ENCODE assay signal across 24 mouse cellular contexts in genomic region chr6:51039486-51040180, GRCm38 (mm10).
DNase-seq lines count a peak whose midpoint lies in the region; ATAC-seq lines count a peak whose summit lies in the region.
"Had no signal": no experiment of that assay in that cellular context is flagged by ENCODE, and none has a peak within 500 bp of the region (broad histone marks: within the 10 kb centered on the region; RNA-seq: fewer than 3 reads in every experiment).

No protein-coding gene starts in this region.

- peak overlapping the region; percentile 55; the same call in 1 of the 2 replicates for H3K27ac ChIP-seq in embryonic facial prominence, embryonic 12.5 days
- H3K27ac ChIP-seq in embryonic facial prominence, embryonic 10.5 days (replicated peaks), result no peak overlapping the region; the same call in none of the 2 replicates
- H3K27ac ChIP-seq in kidney, embryonic 16.5 days (ENCODE audit: low read length), result peak overlapping the region; percentile 66
- no peak overlapping the region; the same call in 1 of the 2 replicates for H3K27ac ChIP-seq in limb, embryonic 13.5 days
- H3K27ac ChIP-seq in hindbrain, embryonic 12.5 days, result no peak overlapping the region
- H3K27ac ChIP-seq: forebrain, embryonic 13.5 days; gastrocnemius, adult 2 months; heart, embryonic 10.5 days; hindbrain, embryonic 13.5 days; hindbrain, postnatal 0 days had no signal

- ATAC-seq in embryonic facial prominence, embryonic 12.5 days (ENCODE audit: insufficient number of reproducible peaks, insufficient read depth, low FRiP score, low TSS enrichment), result no peak
- ATAC-seq in kidney, embryonic 16.5 days (ENCODE audit: low FRiP score, low TSS enrichment), result peak; percentile 21; the same call in 1 of the 2 replicates
- no peak for ATAC-seq in limb, embryonic 13.5 days (ENCODE audit: low FRiP score, low read depth)
- ATAC-seq in monocyte, adult 5-6 weeks (replicated peaks; ENCODE audit: insufficient number of reproducible peaks, low FRiP score, low TSS enrichment, poor library complexity, severe bottlenecking), result no peak
- ATAC-seq in hindbrain, embryonic 12.5 days (ENCODE audit: low FRiP score), result no peak
- ATAC-seq: CD4-positive, CD25-positive, alpha-beta regulatory T cell, adult 4 months; forebrain, embryonic 13.5 days; forebrain, postnatal 0 days; hindbrain, postnatal 0 days had no signal

- H3K9ac ChIP-seq in embryonic facial prominence, embryonic 12.5 days, result no peak overlapping the region
- H3K9ac ChIP-seq in kidney, embryonic 16.5 days (replicated peaks; ENCODE audit: low read length), result 0 out of 2 replicates have a peak overlapping the region, but pooled peaks have one; percentile 11
- H3K9ac ChIP-seq in limb, embryonic 13.5 days, result no peak overlapping the region
- H3K9ac ChIP-seq in hindbrain, embryonic 12.5 days, result no peak overlapping the region
- H3K9ac ChIP-seq: forebrain, embryonic 13.5 days; forebrain, postnatal 0 days; hindbrain, embryonic 13.5 days had no signal

- H3K4me2 ChIP-seq in embryonic facial prominence, embryonic 12.5 days (replicated peaks), result no peak overlapping the region
- H3K4me2 ChIP-seq in kidney, embryonic 16.5 days (replicated peaks; ENCODE audit: low read depth, low read length), result peak overlapping the region; percentile 44
- peak overlapping the region; percentile 47 for H3K4me2 ChIP-seq in limb, embryonic 13.5 days (replicated peaks)
- H3K4me2 ChIP-seq in hindbrain, embryonic 12.5 days (replicated peaks), result no peak overlapping the region
- H3K4me2 ChIP-seq: forebrain, embryonic 13.5 days; hindbrain, embryonic 13.5 days had no signal

- H3K27me3 ChIP-seq in embryonic facial prominence, embryonic 12.5 days, result no peaks in the 10 kb centered on the region
- H3K27me3 ChIP-seq in embryonic facial prominence, embryonic 10.5 days (replicated peaks; ENCODE audit: low read depth, poor library complexity, severe bottlenecking), result no peaks in the 10 kb centered on the region
- no peaks in the 10 kb centered on the region for H3K27me3 ChIP-seq in kidney, embryonic 16.5 days (ENCODE audit: insufficient read depth, low read length)
- H3K27me3 ChIP-seq in limb, embryonic 13.5 days, result peaks cover 68% of the 10 kb centered on the region
- H3K27me3 ChIP-seq in hindbrain, embryonic 12.5 days, result no peaks in the 10 kb centered on the region
- H3K27me3 ChIP-seq: forebrain, embryonic 13.5 days; hindbrain, embryonic 13.5 days had no signal

- H3K4me1 ChIP-seq in embryonic facial prominence, embryonic 12.5 days, result peaks cover 16% of the 10 kb centered on the region; the same call in 1 of the 2 replicates
- H3K4me1 ChIP-seq in embryonic facial prominence, embryonic 10.5 days, result peaks cover 18% of the 10 kb centered on the region
- H3K4me1 ChIP-seq in kidney, embryonic 16.5 days (ENCODE audit: insufficient read depth, low read length), result peaks cover 21% of the 10 kb centered on the region
- peaks cover 32% of the 10 kb centered on the region for H3K4me1 ChIP-seq in limb, embryonic 13.5 days
- peaks cover 6% of the 10 kb centered on the region for H3K4me1 ChIP-seq in hindbrain, embryonic 12.5 days

- H3K36me3 ChIP-seq in embryonic facial prominence, embryonic 12.5 days, result no peaks in the 10 kb centered on the region
- H3K36me3 ChIP-seq in embryonic facial prominence, embryonic 10.5 days (replicated peaks), result no peaks in the 10 kb centered on the region
- no peaks in the 10 kb centered on the region for H3K36me3 ChIP-seq in kidney, embryonic 16.5 days (ENCODE audit: insufficient read depth, low read length)
- no peaks in the 10 kb centered on the region for H3K36me3 ChIP-seq in limb, embryonic 13.5 days
- H3K36me3 ChIP-seq in hindbrain, embryonic 12.5 days, result no peaks in the 10 kb centered on the region
- H3K36me3 ChIP-seq: G1E; heart, embryonic 10.5 days; hindbrain, embryonic 13.5 days had no signal

- no peak overlapping the region for H3K4me3 ChIP-seq in embryonic facial prominence, embryonic 12.5 days
- no peak overlapping the region for H3K4me3 ChIP-seq in embryonic facial prominence, embryonic 10.5 days
- H3K4me3 ChIP-seq in kidney, embryonic 16.5 days (ENCODE audit: low read length), result peak overlapping the region; percentile 12; the same call in 1 of the 2 replicates
- no peak overlapping the region for H3K4me3 ChIP-seq in limb, embryonic 13.5 days
- H3K4me3 ChIP-seq in hindbrain, embryonic 12.5 days, result no peak overlapping the region
- H3K4me3 ChIP-seq: forebrain, embryonic 13.5 days; gastrocnemius, adult 2 months; heart, embryonic 10.5 days; hindbrain, embryonic 13.5 days had no signal

- DNase-seq in embryonic facial prominence, embryonic 10.5 days (ENCODE audit: low spot score), result no peak
- no peak for DNase-seq in kidney, postnatal 36 days
- peak; percentile 56 for DNase-seq in hindlimb bud, embryonic 11.5 days (ENCODE audit: extremely low spot score, low read depth, low spot score)
- DNase-seq: adrenal gland, postnatal 10 days; B cell, adult 2 months; cerebellum, adult 11 months; cerebellum, adult 9-10 months; cerebellum, postnatal 25 days; forebrain, postnatal 0 days; gastrocnemius, adult 2 months; gastrocnemius, postnatal 25 days; heart, postnatal 10 days; heart, postnatal 4 days had no signal

- no peaks in the 10 kb centered on the region for H3K9me3 ChIP-seq in embryonic facial prominence, embryonic 12.5 days
- H3K9me3 ChIP-seq in embryonic facial prominence, embryonic 10.5 days, result no peaks in the 10 kb centered on the region
- H3K9me3 ChIP-seq in kidney, embryonic 16.5 days (ENCODE audit: low read length), result no peaks in the 10 kb centered on the region
- H3K9me3 ChIP-seq in limb, embryonic 13.5 days, result no peaks in the 10 kb centered on the region
- H3K9me3 ChIP-seq in hindbrain, embryonic 12.5 days (replicated peaks), result no peaks in the 10 kb centered on the region
- H3K9me3 ChIP-seq: forebrain, embryonic 13.5 days; G1E; heart, embryonic 10.5 days; hindbrain, embryonic 13.5 days had no signal

- WGBS in embryonic facial prominence, embryonic 12.5 days, result 61% methylated on average over 20 of the region's 20 CpGs
- WGBS in embryonic facial prominence, embryonic 10.5 days, result 82% methylated on average over 20 of the region's 20 CpGs
- 20% methylated on average over 20 of the region's 20 CpGs for WGBS in kidney, embryonic 16.5 days
- 10% methylated on average over 20 of the region's 20 CpGs for WGBS in limb, embryonic 13.5 days
- WGBS in hindbrain, embryonic 12.5 days, result 81% methylated on average over 20 of the region's 20 CpGs

Comparison
In these comparisons a context has a peak if more than half of its experiments do, and no peak if none do; other contexts are left out.
1. H3K27ac ChIP-seq: peak in embryonic facial prominence, embryonic 12.5 days (single experiment) and kidney, embryonic 16.5 days (single experiment); none in embryonic facial prominence, embryonic 10.5 days (single experiment), limb, embryonic 13.5 days (single experiment) and hindbrain, embryonic 12.5 days (single experiment).
2. H3K4me2 ChIP-seq: peak in kidney, embryonic 16.5 days (single experiment) and limb, embryonic 13.5 days (single experiment); none in embryonic facial prominence, embryonic 12.5 days (single experiment) and hindbrain, embryonic 12.5 days (single experiment).